Mouse (Mus musculus) layer of hippocampus, adult 2 months (tissue): ENCODE measurements around the gene Ier3. TPM values are rescaled to one million over a fixed set of nuclear protein-coding genes. Genes with fewer than 3 reads are reported as not detected.

Source experiments
- DNase-seq, 2 experiments: peaks; one replicate each; pipeline ENCODE4 v3.0.0; 2022; ENCODE audit warnings: low spot score in 2 of 2
- H3K27ac ChIP-seq: fragments of 200-600 bp; 2 replicates; pipeline ENCODE4 v1.8.1; 2022
- H3K4me3 ChIP-seq: fragments of 200-600 bp; 2 replicates; pipeline ENCODE4 v1.8.1; 2022; ENCODE audit warnings: mild to moderate bottlenecking
- CTCF ChIP-seq: fragments of 200-600 bp; conservative IDR thresholded peaks from 2 replicates; pipeline ENCODE4 v1.8.1; 2022; ENCODE audit warnings: antibody characterized with exemption, mild to moderate bottlenecking, moderate library complexity
- total RNA-seq, 2 experiments: library from RNA; stranded (reverse); gene quantifications; 2 replicates each; pipeline ENCODE4 v1.2.3; 2021

Ier3 gene
- total RNA-seq, 2 experiments from 2014 or later = 5.0 to 6.1 TPM

GRCm38 (mm10) chr17:35814678-35815077 is 6.8 kb upstream of the Ier3 start:
- no peak overlapping the region for H3K4me3 ChIP-seq
- H3K27ac ChIP-seq = no peak overlapping the region
- no peak for DNase-seq
- TF ChIP-seq CTCF = no peak

DNA sequence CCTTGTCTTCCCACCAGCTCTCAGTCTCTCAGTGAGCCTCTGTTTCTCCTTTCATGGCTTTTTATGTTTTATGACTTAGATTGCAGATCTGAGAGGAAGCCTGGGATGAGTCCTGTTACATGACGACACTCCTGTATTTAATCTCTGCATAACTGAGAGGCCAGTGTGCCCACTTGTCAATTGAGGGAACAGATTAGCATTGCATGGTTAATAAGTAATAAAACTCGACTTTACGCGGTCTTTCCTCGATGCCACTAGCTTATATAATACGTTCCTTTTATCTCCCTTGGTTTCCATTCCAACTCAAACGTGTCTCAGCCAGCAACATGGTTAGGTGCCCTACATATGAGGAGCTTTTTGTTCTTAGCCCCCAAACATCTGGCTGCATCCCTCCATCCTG is 5.6 kb upstream of the Ier3 start:
- no peak for DNase-seq
- Histone ChIP-seq H3K4me3 (no peak overlapping the region), H3K27ac (no peak overlapping the region)
- no peak for TF ChIP-seq CTCF

DNA sequence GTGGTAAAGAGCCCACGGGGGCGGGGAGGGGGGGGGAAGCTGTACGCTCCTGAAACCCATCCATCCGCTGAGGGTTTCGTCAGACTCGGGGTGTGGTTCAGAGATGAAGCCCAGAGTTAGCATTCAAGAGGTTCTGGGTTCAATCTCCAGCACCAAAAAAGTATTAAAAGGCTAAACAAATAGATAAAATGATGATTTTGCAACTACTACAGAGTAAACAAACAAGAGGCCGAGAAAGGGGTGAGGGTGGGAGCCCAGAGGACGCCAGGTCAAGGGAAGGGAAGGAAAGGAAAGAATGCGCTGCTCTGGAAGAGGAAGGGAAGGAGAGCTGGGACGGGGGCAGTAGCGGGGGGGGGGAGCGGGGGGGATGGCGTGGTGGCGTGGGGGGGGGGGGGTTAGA is 4.8 kb upstream of the Ier3 start:
- TF ChIP-seq CTCF = no peak

GRCm38 (mm10) chr17:35817226-35817625 is 4.3 kb upstream of the Ier3 start:
- DNase-seq = no peak
- no peak overlapping the region for H3K4me3 ChIP-seq
- no peak for TF ChIP-seq CTCF
- H3K27ac ChIP-seq = no peak overlapping the region

More for the DNA sequence above, 4.8 kb upstream of the Ier3 start:
- Histone ChIP-seq H3K4me3 (no peak overlapping the region), H3K27ac (no peak overlapping the region)
- DNase-seq = no peak

- no peak for DNase-seq
- TF ChIP-seq CTCF = no peak
- H3K27ac ChIP-seq = no peak overlapping the region
- no peak overlapping the region for H3K4me3 ChIP-seq
These were observed 1.4 kb upstream of the Ier3 start for GRCm38 (mm10) chr17:35820111-35820510.

DNA sequence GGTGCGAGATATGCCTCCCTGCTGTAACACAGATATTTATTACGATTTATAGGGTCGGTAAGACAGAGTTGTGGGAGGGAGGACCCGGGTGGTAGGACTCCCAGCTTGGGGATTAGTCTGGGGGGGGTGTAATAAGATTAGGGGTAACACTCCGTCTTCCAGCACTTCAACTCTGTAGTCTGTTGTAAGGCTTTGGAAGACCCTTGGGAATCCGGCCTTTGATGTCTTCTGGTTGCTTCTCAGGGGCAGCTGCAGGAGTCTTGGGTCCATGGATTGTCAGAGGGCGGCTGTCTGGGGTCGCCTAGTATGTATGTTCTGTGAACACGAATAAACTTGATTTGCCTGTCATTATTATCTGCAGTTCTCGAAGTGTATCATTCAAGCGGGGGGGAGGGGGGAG is 1.1 kb downstream of the Ier3 start:
- no peak for DNase-seq
- peak overlapping the region; percentile 91 for H3K27ac ChIP-seq
- peak overlapping the region; percentile 92 for H3K4me3 ChIP-seq
- TF ChIP-seq CTCF = no peak

- DNase-seq = peak in 1 of 2 experiments; percentile 68
- no peak for TF ChIP-seq CTCF
- Histone ChIP-seq H3K4me3 (peak within 1 kb of the TSS; percentile 92), H3K27ac (peak within 1 kb of the TSS; percentile 91)
These were observed 1.8 kb downstream of the Ier3 start, which contains the start of gene Flot1 for GRCm38 (mm10) chr17:35822964-35823937. TSS of gene Flot1 (plus strand) at chr17:35823230.

DNA sequence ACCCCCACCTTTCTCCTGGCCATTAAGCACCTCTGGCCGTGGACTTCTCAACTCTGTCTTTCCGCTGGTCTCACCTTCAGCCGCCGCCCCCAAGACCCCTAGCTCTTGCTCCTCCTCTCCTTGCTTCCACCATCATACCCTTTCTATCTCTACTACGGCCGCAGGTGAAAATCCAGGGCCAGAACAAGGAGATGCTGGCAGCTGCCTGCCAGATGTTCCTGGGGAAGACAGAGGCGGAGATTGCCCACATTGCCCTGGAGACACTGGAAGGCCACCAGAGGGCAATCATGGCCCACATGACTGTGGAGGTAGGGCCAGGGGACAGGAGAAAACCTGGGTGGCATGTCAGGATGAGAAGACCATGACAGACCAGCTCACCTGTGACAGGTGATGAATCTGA is 2.9 kb downstream of the Ier3 start:
- TF ChIP-seq CTCF = peak; percentile 52
- H3K4me3 ChIP-seq = no peak overlapping the region
- no peak for DNase-seq
- H3K27ac ChIP-seq = 0 out of 2 replicates have a peak overlapping the region, but pooled peaks have one; percentile 91

DNA sequence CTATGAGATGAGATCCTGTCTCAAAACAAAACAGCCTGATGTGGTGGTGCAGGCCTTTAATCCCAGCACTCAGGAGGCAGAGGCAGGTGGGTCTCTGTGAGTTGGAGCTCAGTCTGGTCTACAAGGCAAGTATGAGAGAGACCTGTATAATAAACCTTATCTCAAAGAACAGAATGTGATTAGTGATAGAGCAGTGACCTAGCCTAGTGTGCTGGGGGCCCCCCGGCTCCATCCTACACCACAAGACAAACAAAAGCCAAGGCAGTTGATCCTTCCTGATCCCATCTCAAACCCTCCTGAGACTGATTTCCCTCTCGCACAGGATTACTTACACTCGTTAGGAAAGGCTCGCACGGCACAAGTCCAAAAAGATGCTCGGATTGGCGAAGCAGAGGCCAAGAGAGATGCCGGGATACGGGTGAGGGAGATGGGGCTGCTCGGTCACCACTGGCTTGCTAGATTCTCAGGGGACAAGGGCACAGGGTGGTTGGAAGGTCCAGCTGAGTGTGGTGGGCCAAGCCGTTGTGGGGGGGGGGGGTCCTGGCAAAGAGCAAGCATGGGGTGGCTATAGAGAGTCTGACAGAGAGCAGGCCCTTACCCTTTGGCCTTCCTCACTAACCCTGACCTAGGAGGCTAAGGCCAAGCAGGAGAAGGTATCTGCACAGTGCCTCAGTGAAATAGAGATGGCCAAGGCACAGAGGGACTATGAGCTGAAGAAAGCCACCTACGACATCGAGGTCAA is 3.8 kb downstream of the Ier3 start:
- TF ChIP-seq CTCF = no peak
- H3K27ac ChIP-seq = no peak overlapping the region
- no peak for DNase-seq
- no peak overlapping the region for H3K4me3 ChIP-seq

GRCm38 (mm10) chr17:35829737-35830136 is 8.3 kb downstream of the Ier3 start:
- Histone ChIP-seq H3K4me3 (no peak overlapping the region), H3K27ac (no peak overlapping the region)
- peak; percentile 74 to 78 for DNase-seq
- TF ChIP-seq CTCF = peak; percentile 92

DNA sequence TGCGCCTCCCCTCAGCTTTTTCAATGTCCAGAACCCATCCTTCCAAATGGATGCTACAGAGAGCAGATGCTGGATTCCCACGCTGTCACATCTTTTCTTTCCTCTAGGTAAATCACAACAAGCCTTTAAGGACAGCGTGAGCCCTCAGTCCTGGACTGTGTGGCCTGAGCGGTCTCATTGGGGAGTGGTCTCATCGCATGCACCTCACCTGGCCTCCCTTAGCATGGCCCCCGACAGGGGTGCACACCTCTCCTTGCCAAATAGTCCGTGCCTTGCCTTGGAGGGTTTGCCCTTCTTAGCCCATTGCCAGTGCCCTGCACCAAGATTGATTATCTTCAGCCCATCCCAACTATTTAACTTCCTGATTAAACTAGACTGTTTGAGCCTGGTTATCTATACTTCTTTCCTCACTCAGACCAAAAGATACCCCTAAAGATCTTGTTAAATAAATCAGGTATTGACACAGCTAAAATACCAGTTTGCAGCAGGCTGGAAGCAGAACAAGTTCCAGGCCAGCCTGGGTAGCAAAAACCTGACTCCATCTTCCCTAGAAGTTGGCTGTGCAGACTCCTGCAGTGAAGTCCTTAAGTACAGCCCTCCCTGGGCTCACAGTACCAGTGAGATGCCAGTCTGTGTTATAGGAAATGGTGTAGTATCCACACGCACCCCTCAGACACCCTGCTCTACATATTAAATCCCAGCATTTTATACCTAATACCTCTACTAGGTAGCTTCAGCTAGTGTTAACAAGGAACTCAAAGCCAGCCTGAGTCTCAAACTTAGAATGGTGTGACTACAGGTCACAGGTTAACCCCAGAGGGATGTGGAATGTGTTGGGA is 11.1 kb downstream of the Ier3 start:
- TF ChIP-seq CTCF = no peak
- Histone ChIP-seq H3K4me3 (no peak overlapping the region), H3K27ac (no peak overlapping the region)
- DNase-seq = no peak

- Histone ChIP-seq H3K4me3 (no peak overlapping the region), H3K27ac (no peak overlapping the region)
- TF ChIP-seq CTCF = no peak
- DNase-seq = no peak
These were observed 11.8 kb downstream of the Ier3 start for GRCm38 (mm10) chr17:35833239-35833751.
